Mouse (Mus musculus) forebrain, embryonic 13.5 days (tissue): ENCODE measurements around the gene Cxcl3. TPM values are rescaled to one million over a fixed set of nuclear protein-coding genes. Genes with fewer than 3 reads are reported as not detected.

Source experiments
- ATAC-seq: fragments of 200-750 bp; cut with Nextera tagmentation; 2 replicates; pipeline ENCODE4 v1.8.0; 2017
- H3K27ac ChIP-seq: fragments of 300-500 bp; sonication (generic); 2 replicates; pipeline ENCODE4 v1.5.1; 2015; ENCODE audit warnings: inconsistent platforms, mild to moderate bottlenecking, moderate library complexity
- H3K27me3 ChIP-seq: fragments of 300-500 bp; sonication (generic); 2 replicates; pipeline ENCODE4 v1.6.1; 2015; ENCODE audit warnings: mild to moderate bottlenecking, inconsistent platforms
- H3K36me3 ChIP-seq: fragments of 300-500 bp; sonication (generic); 2 replicates; pipeline ENCODE4 v1.6.1; 2015; ENCODE audit warnings: mild to moderate bottlenecking, inconsistent platforms; ENCODE audit not compliant: poor library complexity, severe bottlenecking
- H3K4me1 ChIP-seq: fragments of 300-500 bp; sonication (generic); 2 replicates; pipeline ENCODE4 v1.6.1; 2015; ENCODE audit warnings: inconsistent platforms
- H3K4me2 ChIP-seq: fragments of 300-500 bp; sonication (generic); 2 replicates; pipeline ENCODE4 v1.6.1; 2015; ENCODE audit warnings: inconsistent platforms, mild to moderate bottlenecking, moderate library complexity
- H3K4me3 ChIP-seq: fragments of 300-500 bp; sonication (generic); 2 replicates; pipeline ENCODE4 v1.5.1; 2015; ENCODE audit warnings: mild to moderate bottlenecking, inconsistent platforms
- H3K9ac ChIP-seq: fragments of 300-500 bp; sonication (generic); 2 replicates; pipeline ENCODE4 v1.6.1; 2015; ENCODE audit warnings: mild to moderate bottlenecking, inconsistent platforms
- H3K9me3 ChIP-seq: fragments of 300-500 bp; sonication (generic); replicated peaks from 2 replicates; pipeline ENCODE4 v1.6.1; 2016; ENCODE audit warnings: inconsistent platforms
- WGBS: fragments of 180-500 bp; shearing (Covaris S2); methylation state at CpG from one replicate; pipeline ENCODE4 v1.1.7; 2015; 5-methylcytosine and 5-hydroxymethylcytosine counted together
- microRNA-seq: library from miRNA; unstranded; fragments of <30 nt; microRNA quantifications from one replicate; pipeline ENCODE4, GENCODE M21; 2016
- polyA plus RNA-seq: library from polyadenylated mRNA; unstranded; fragments of >200 nt; fragmentation: Nextera tagmentation; extraction: Ambion mirVana; gene quantifications from 2 replicates; pipeline ENCODE4 v1.2.1, GENCODE M21; 2015

Cxcl3 gene
- polyA plus RNA-seq, 1 experiment from 2014 or later, result not detected

GRCm38 (mm10) chr5:90804574-90804973 is 18.7 kb downstream of the Cxcl3 start:
- no peaks in the 10 kb centered on the region for H3K4me1 ChIP-seq
- no peak for ATAC-seq
- H3K36me3 ChIP-seq, result no peaks in the 10 kb centered on the region

GRCm38 (mm10) chr5:90806050-90806449 is 20.1 kb downstream of the Cxcl3 start:
- H3K4me1 ChIP-seq, result no peaks in the 10 kb centered on the region
- no peak overlapping the region for H3K9ac ChIP-seq
- no peak overlapping the region for H3K4me3 ChIP-seq
- H3K36me3 ChIP-seq, result no peaks in the 10 kb centered on the region
- H3K27me3 ChIP-seq, result no peaks in the 10 kb centered on the region
- ATAC-seq, result no peak
- H3K27ac ChIP-seq, result no peak overlapping the region
- no peaks in the 10 kb centered on the region for H3K9me3 ChIP-seq
- H3K4me2 ChIP-seq, result no peak overlapping the region

More at GRCm38 (mm10) chr5:90804574-90804973, 18.7 kb downstream of the Cxcl3 start:
- Histone ChIP-seq H3K9ac (no peak overlapping the region), H3K4me3 (no peak overlapping the region), H3K27ac (no peak overlapping the region), H3K9me3 (no peaks in the 10 kb centered on the region), H3K4me2 (no peak overlapping the region), H3K27me3 (no peaks in the 10 kb centered on the region)

GRCm38 (mm10) chr5:90807176-90807950 is 21.5 kb downstream of the Cxcl3 start:
- no peak for ATAC-seq
- H3K4me3 ChIP-seq, result no peak overlapping the region
- no peaks in the 10 kb centered on the region for H3K9me3 ChIP-seq
- no peak overlapping the region for H3K4me2 ChIP-seq
- H3K27ac ChIP-seq, result no peak overlapping the region
- no peaks in the 10 kb centered on the region for H3K4me1 ChIP-seq
- WGBS, result 87% methylated on average over 3 of the region's 3 CpGs
- no peaks in the 10 kb centered on the region for H3K27me3 ChIP-seq
- H3K36me3 ChIP-seq, result no peaks in the 10 kb centered on the region
- no peak overlapping the region for H3K9ac ChIP-seq

GRCm38 (mm10) chr5:90819756-90820155 is 33.9 kb downstream of the Cxcl3 start:
- no peak for ATAC-seq
- no peaks in the 10 kb centered on the region for H3K9me3 ChIP-seq

GRCm38 (mm10) chr5:90832145-90832767 is 46.4 kb downstream of the Cxcl3 start:
- no peak for ATAC-seq
- Histone ChIP-seq H3K36me3 (no peaks in the 10 kb centered on the region), H3K9ac (no peak overlapping the region), H3K9me3 (no peaks in the 10 kb centered on the region), H3K4me2 (no peak overlapping the region), H3K27ac (no peak overlapping the region), H3K4me3 (no peak overlapping the region), H3K4me1 (no peaks in the 10 kb centered on the region), H3K27me3 (no peaks in the 10 kb centered on the region)
- WGBS, result 87% methylated on average over 11 of the region's 11 CpGs

More at GRCm38 (mm10) chr5:90819756-90820155, 33.9 kb downstream of the Cxcl3 start:
- Histone ChIP-seq H3K27me3 (no peaks in the 10 kb centered on the region), H3K36me3 (no peaks in the 10 kb centered on the region), H3K9ac (no peak overlapping the region), H3K27ac (no peak overlapping the region), H3K4me2 (no peak overlapping the region), H3K4me3 (no peak overlapping the region), H3K4me1 (no peaks in the 10 kb centered on the region)

- Histone ChIP-seq H3K9me3 (no peaks in the 10 kb centered on the region), H3K4me2 (no peak overlapping the region), H3K4me3 (no peak overlapping the region), H3K9ac (no peak overlapping the region), H3K4me1 (no peaks in the 10 kb centered on the region), H3K27ac (no peak overlapping the region), H3K36me3 (no peaks in the 10 kb centered on the region), H3K27me3 (no peaks in the 10 kb centered on the region)
- ATAC-seq, result no peak
- WGBS, result 92% methylated on average over 8 of the region's 8 CpGs
Observed at GRCm38 (mm10) chr5:90832768-90833388, 47.0 kb downstream of the Cxcl3 start.

GRCm38 (mm10) chr5:90834436-90834835 is 48.5 kb downstream of the Cxcl3 start:
- H3K27me3 ChIP-seq, result no peaks in the 10 kb centered on the region
- ATAC-seq, result no peak
- H3K9me3 ChIP-seq, result no peaks in the 10 kb centered on the region
- H3K9ac ChIP-seq, result no peak overlapping the region
- 89% methylated on average over 4 of the region's 4 CpGs for WGBS
- H3K4me2 ChIP-seq, result no peak overlapping the region
- H3K36me3 ChIP-seq, result no peaks in the 10 kb centered on the region
- no peaks in the 10 kb centered on the region for H3K4me1 ChIP-seq
- H3K4me3 ChIP-seq, result no peak overlapping the region
- H3K27ac ChIP-seq, result no peak overlapping the region

- WGBS, result 85% methylated on average over 5 of the region's 5 CpGs
Observed at GRCm38 (mm10) chr5:90838582-90838981, 52.7 kb downstream of the Cxcl3 start.

More at GRCm38 (mm10) chr5:90838582-90838981, 52.7 kb downstream of the Cxcl3 start:
- ATAC-seq, result no peak
- Histone ChIP-seq H3K4me1 (no peaks in the 10 kb centered on the region), H3K4me2 (no peak overlapping the region), H3K36me3 (no peaks in the 10 kb centered on the region), H3K4me3 (no peak overlapping the region), H3K27ac (no peak overlapping the region), H3K9ac (no peak overlapping the region), H3K27me3 (no peaks in the 10 kb centered on the region), H3K9me3 (no peaks in the 10 kb centered on the region)

Small RNA genes lying within 50 kb of the gene (microRNA-seq; reads per million reads assigned to microRNA genes)
- not detected for gene Gm24322

Other genes with a start within 250 kb of the Cxcl3 start
- gene 5830473C10Rik, start 225.0 kb upstream of the Cxcl3 start, polyA plus RNA-seq, result not detected in 2 replicates
- 0.79 TPM in 1 of 2 replicates, not detected in the other for gene Rassf6, start 145.4 kb upstream of the Cxcl3 start, polyA plus RNA-seq
- gene Cxcl5, start 26.7 kb upstream of the Cxcl3 start, polyA plus RNA-seq, result 0.11 TPM in 1 of 2 replicates, not detected in the other
- 3.0 and 3.3 TPM in 2 replicates for gene Ppbp, start 17.6 kb upstream of the Cxcl3 start, polyA plus RNA-seq
- 22.8 and 27.8 TPM in 2 replicates for gene Pf4, start 13.7 kb upstream of the Cxcl3 start, polyA plus RNA-seq
- gene Cxcl15, start 8.4 kb downstream of the Cxcl3 start, polyA plus RNA-seq, result not detected in 2 replicates
- 0.19 TPM in 1 of 2 replicates, not detected in the other for gene Cxcl1, start 105.1 kb downstream of the Cxcl3 start, polyA plus RNA-seq
- gene Cxcl2, start 117.8 kb downstream of the Cxcl3 start, polyA plus RNA-seq, result not detected in 2 replicates
- gene Mthfd2l, start 145.0 kb downstream of the Cxcl3 start, polyA plus RNA-seq, result 86.5 and 97.2 TPM in 2 replicates
- 0.09 and 0.23 TPM in 2 replicates for gene Epgn, start 241.4 kb downstream of the Cxcl3 start, polyA plus RNA-seq